Mouse (Mus musculus) heart, postnatal 14 days (tissue): ENCODE data around the gene Sestd1. TPM values are rescaled to one million over a fixed set of nuclear protein-coding genes. Genes with fewer than 3 reads are reported as not detected.
A peak's percentile ranks its signal among the peaks of the same experiment; 100 is the strongest.

Source experiments
- DNase-seq, 2 experiments: peaks; one replicate each; pipeline ENCODE4 v3.0.0; 2021 to 2022
- intact Hi-C: fragments of 180-260 bp; cut with DNase I; formaldehyde crosslinking; loops from one replicate; pipeline ENCODE4 v1.15.1; 2025
- long read RNA-seq, 2 experiments: library from polyadenylated mRNA; stranded (forward); transcript quantifications; one replicate each; pipeline ENCODE4 v2.0.0; 2021
- total RNA-seq, 2 experiments: library from RNA; stranded (reverse); gene quantifications; 2 replicates each; pipeline ENCODE4 v1.2.3; 2021

The Sestd1 gene
- 10 to 100 TPM; 23.5 to 25.0 TPM for total RNA-seq
- long read RNA-seq, experiment 1, transcript Sestd1-201 (18 exons, 2,720 nt): major isoform, 19 of 33 reads
- long read RNA-seq, experiment 1, partial matches to known transcripts: 2 of 33 reads
- long read RNA-seq, experiment 1, other reads (novel, unspliced or antisense): 11 of 33 reads
- long read RNA-seq, experiment 2, transcript Sestd1-201 (18 exons, 2,720 nt): major isoform, 11 of 20 reads
- long read RNA-seq, experiment 2, partial matches to known transcripts: 3 of 20 reads
- long read RNA-seq, experiment 2, other reads (novel, unspliced or antisense): 6 of 20 reads

DNA sequence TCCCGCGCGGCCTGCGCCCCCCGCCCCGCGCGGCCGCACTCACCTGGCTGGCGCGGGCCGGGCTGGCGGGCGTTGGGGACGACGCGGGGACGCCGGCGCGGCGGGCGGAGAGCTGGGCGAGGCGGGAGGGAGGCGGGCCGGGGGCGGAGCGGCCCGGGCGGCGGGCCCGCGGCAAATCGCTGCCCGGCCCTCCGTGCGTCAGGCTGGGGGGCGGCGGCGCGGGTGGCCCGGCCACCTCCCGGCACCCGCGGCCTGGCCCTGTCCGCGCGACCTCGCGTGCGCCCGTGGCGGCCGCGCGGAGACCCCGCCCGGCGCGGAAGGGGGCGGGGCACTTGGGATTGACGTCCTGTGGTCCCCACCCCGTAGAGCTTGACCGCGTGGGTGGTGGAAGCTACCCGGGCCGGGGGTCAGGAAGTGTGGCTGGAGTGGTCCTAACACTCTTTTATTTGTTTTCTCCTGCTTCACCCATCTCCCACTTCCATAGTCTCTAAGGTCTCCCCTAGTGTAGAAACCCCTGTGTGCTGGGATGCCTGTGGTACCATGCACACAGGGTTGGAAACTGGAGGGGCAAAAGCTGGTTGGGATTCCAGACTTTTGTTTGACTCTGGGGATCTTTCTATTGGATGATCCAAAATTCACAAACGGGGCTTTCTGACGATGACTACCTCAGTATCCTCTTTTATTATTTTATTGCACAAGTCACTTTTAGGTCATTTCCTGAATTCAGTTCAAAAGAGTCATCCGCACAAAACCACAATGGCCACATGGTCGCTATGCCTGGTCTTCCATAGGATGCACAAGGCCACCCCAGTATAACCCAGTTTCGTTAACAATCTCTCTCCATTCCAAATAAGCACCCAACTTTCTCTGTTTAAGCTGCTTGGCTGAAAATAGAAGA is at the start of gene Sestd1:
TSS of gene Sestd1 (minus strand) at position 81 of the 898 bp plus-strand sequence.
- DNase-seq: peak; percentile 82 to 83
- intact Hi-C loops: no loop called here

DNA sequence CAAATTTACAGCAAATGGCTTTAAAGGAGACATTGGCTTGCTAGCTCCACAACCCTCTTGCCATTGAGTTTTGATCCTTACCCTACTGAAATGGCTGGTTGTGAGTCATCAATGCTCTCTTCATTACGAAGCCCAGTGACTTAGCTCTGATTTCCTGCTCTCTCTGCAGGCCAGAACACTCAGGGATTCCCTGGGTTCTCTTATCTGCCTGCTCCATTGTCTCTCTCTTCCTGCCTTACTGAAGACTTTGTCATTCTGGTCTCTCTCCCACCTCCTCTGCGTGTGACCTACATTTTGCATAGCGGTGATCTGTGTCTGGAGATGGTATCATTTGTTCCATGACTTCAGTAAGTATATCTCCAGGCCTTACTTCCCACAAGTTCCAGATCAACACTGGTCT is 46.9 kb upstream of the Sestd1 start:
- no peak for DNase-seq
- intact Hi-C loops: no loop called here

DNA sequence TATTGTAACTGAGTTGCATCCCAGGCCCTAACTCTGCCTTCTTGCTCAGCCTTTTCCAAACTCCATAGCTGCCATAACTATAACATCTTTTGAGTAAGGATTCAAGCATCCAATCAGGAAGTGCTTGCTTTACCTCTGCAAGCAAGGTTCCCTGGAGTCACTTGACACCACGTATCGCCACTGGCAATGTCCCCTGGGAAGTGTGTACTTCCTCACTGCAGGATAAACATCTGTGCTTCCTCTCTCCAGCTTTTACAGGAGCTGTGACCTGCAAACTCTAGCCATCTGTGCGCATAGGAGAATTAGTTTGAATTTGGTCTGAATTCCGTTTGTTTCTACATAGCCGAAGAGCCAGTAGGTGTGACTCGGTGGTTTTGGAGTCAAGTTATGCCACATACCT is 43.3 kb upstream of the Sestd1 start:
- intact Hi-C loops: no loop called here
- DNase-seq: no peak

DNA sequence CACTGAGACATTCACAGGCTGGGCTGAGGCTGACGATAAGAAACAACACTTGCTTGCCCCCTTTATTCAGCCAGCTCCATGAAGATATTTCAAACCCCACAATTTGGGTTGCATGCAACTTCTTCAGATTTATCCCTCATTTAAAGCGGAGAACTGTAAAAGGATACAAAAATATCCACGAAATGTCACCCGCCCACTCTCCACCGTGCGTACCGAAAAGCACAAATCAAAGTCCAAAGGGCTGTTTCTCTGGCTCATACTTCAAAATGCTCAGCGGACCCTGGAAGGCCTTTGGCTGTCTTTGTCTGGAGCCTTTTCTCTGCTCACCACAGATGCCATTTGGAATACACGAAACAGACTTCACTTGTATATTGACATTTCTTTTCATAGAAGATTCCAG is 42.8 kb upstream of the Sestd1 start:
- DNase-seq: no peak
- intact Hi-C loops: no loop called here

DNA sequence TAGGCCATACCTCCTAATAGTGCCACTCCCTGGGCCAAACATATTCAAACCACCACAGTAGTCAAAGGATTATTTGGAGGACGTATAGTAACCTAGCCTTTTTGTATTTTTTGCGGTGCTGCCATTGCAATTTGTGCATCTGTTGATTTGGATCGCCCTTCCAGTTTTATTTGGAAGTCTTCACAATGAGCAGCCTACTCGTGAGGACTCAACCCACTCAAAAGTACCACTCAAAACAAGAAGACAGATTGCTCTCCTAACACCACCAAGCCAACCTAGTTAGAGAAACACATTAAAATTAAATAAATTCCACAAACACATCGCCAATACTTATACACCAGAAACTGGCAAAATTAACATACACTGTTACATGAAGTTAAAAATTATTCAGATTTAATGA is 38.8 kb upstream of the Sestd1 start:
- intact Hi-C loops: no loop called here
- no peak for DNase-seq

DNA sequence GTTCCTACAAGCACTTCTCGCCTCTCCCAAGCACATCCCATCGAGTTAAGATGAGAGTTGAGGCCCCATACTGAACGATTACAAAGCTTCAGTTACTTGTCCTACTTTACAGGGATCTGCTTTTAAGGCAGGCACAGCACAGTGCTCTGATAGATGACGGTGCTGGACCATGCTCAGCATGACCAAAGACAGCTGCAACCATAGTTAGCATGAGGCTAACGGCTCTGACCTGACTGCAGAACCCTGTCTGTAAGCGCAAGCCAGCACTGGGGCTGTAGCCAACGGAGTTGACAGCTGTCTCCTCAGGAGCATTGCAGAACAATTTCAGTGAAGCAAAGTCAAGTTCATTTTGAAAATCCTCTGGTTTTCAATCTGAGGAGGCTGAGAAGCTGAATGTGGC is 36.6 kb upstream of the Sestd1 start:
- intact Hi-C loops: no loop called here
- peak; percentile 78 to 79 for DNase-seq

DNA sequence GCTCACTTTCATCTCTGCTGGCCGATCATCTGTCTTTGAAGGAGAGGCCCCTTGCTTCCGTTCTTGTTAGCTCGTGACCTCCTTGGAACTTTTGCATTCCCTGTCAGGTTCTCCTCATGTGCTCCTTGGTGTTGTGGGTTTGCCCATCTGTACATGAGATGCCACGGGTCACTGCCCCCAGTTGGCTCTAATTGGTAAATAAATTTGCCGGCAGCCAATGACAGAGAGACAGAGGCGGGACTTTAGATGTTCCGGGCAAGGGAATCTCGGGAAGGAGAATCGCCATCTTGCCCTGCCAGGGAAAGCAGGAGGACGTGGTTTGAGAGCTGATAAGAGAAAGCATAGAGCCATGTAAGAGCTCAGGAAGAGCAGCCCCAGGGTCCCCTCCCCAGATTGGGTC is 33.5 kb upstream of the Sestd1 start:
- intact Hi-C loops: no loop called here
- no peak for DNase-seq

DNA sequence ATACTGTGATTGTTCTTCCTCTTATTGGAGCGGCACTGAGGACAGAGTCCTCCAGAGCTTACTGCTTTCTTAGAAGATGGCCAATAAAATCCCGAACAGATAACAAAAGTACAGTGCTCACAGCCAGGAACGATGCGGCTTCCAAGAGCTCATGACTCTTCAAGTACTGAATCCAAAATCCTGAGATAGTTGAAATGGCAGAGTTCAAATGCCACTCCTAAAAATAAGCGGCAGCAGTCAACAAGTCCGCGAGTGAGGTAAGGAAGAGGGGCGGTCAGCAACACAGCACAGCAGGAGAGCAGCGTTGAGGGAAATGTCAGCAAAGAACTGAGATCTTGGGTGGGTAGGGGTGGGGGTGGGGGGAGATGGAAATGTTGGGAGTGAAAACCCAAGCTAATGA is 32.2 kb upstream of the Sestd1 start:
- DNase-seq: peak; percentile 39 to 40
- intact Hi-C loops: no loop called here

DNA sequence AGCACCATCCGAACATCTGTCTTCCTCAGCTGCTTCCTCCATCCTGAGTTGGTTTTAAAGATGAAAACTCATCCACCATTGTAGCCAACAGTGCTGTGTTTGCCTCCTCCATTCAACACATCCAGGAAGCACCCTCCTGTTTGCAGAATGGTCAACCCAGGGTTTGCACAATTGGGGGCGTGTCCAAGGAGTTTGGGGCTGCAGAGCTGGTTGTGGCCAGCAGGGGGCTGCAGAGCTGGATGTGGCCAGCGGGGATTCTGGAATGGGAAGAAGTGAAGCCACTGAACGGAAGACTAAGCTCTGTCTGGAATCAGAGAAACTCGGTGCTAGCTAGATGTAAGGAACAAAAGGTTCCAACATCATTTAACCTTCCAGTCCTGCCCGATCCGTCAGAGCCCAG is 28.9 kb upstream of the Sestd1 start:
- intact Hi-C loops: loop anchor here (5.0 kb wide), 1 partner anchor 33 kb away; no protein-coding TSS in a partner anchor

DNA sequence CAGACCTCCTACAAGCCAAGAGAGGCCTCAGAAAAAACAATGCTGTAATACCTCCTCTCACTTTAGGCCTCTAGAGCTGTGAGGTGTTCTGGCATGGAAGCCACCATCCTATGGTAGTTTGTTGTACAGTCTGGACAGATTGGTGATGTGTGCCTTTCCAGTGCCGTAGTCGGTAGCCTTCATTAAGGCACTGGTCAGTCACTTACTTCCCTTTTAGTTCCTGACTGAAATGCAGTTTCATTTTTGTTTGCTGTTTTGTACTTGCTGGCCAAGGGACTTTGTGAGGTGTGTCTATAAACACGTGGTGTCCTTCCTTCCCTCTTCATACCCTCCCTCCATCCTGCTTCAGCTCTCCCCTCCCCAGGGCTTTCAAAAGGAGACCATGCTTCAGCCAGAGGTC is 24.1 kb upstream of the Sestd1 start:
- no peak for DNase-seq
- intact Hi-C loops: no loop called here

More for the DNA sequence above, 28.9 kb upstream of the Sestd1 start:
- DNase-seq: peak; percentile 53 to 75

DNA sequence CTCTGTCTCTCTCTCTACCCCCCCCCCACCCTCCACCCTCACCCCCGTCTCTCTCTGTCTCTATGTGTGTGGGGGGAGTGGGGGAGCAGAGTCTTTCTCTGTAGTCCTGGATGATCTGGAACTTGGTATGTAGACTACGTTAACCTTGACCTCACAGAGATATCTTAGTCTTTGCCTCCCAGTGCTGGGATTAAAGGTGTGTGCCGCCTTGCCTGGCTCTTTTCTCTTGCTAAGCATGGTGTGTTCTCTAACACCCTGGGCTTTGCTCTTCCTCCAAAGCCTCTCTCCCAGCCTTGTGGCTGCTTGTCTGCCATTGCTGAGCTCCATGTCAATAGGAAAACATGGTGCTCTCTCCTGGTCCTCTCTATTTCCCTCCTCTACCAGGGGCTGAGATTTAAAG is 23.3 kb upstream of the Sestd1 start:
- intact Hi-C loops: no loop called here

DNA sequence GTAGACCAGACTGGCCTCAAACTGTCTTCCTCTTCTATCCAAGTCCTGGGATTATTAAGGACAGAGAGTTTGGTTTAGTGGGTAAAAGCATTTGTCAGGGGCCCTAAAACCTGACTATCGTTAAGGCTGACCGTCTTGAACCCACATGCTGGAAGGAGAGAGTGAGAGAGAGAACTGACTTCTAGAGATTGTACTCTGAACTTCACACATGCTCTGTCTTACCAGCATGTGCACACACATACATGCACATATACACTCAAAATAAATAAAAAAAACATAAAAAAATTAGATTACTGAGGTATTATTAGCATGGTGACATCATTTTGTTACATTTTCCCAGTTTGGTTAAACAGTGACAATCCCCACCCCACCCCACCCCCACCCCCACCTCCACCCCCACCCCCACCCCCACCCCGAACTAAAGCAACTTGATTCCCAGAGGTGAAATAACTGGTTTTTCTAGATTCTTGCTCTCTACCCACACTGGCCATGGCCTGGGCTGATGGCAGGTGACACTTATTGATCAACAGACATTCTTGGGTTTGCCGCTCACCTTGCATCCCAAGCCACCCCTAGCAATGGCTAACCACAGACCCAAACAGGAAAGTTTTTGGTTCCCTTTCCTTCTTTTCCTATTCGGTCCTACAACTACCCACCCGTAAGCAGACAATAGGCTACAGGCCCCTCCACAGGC is 22.4 kb upstream of the Sestd1 start:
- intact Hi-C loops: no loop called here
- DNase-seq: no peak

More for the DNA sequence above, 23.3 kb upstream of the Sestd1 start:
- no peak for DNase-seq

DNA sequence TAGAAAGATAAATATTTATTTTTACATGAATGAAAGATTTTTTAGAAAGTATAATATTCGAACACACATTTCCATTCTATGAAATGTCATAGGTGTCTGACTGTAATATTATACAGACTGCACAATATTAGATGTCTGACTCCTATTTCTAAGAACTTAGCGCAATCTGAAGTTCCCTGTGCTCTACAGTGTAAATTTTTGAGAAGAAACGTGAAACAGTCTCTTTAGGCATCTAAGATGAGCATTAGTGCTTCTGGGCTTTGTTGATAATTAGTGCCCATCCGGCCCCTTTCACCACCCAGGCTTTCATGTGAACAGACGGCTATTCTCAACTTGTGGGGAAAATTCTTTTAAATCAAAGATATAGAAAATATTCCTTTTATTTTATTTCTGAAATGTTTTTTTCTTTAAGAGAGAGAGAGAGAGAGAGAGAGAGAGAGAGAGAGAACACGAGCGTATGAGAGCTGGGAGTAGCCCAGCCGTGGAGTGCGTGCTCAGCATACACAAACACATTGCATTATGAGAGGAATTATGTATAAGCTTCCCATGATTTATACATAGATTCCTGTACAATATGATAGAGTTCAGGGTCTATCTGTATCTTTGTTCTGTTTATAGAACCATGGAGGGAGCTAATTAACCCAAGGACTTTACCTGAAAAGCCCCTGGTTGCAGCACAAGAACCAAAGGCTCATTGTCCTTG is 21.4 kb upstream of the Sestd1 start:
- intact Hi-C loops: no loop called here
- DNase-seq: no peak

DNA sequence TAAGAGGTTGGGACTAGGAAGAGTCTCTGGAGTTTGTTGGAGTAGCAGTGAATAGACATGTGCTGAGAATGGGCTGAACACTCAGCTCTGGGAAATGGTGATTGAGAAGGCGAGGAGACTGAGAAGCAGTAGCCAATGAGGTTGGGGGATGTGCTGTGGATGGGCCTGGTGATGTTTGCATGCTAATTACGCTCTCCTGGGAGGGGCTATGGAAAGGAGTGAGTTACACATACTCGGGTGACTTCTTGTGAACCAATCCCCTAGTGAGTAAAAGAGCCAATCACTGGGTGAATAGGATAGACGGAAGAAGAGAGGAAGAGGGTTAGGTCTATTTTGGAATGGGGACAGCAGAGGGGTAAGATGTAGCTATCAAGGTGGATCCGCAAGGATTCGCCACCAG is 9.3 kb upstream of the Sestd1 start:
- intact Hi-C loops: no loop called here
- no peak for DNase-seq

DNA sequence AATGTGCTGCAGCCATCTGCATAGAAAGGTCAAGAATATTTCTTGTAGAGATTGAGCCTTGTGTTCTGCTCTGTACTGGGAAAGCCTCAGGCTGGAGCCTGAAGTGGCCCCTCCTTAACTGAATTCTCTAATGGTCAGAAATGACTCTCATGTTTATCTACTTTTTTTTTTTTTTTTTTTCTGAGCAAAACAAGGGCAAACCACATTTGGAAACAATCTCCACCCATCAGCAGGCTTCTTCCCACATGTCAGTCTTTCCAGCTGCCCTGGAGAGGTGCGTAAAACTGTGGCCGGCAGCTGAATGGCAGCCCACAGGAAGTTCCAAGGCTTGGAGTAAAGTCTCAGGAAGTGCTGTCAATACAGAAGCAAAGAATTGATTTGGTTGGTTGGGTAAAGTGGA is 6.4 kb upstream of the Sestd1 start:
- intact Hi-C loops: no loop called here

DNA sequence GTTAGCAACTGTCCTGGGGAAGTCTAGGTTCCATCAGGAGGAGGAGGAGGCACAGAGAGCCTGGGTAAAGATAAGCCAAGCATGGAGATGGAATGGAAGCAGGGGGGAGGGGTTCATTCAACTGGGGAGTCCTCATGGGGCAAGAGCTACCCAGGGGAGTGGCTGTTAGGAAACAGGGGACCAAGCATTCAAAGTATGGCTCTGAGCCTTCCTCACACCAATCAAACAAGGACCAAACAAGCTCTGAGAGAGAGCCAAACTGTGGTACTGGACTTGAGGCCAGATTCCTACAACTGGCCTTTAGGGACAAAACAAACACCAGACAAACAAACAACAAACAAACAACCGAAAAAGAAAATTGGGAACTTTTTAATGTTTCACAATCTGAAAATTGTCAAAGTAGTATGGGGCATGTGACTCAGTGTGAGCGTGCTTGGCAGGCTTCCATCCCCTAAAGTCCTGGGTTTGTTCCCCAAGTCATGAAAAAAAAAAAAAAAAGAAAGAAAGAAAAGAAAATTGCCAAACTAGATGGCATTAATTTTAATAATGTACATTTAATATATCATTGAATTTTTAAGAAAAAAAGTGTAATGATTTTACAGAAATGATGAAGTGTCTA is 4.0 kb upstream of the Sestd1 start:
- intact Hi-C loops: no loop called here
- DNase-seq: no peak

More for the DNA sequence above, 6.4 kb upstream of the Sestd1 start:
- DNase-seq: no peak

DNA sequence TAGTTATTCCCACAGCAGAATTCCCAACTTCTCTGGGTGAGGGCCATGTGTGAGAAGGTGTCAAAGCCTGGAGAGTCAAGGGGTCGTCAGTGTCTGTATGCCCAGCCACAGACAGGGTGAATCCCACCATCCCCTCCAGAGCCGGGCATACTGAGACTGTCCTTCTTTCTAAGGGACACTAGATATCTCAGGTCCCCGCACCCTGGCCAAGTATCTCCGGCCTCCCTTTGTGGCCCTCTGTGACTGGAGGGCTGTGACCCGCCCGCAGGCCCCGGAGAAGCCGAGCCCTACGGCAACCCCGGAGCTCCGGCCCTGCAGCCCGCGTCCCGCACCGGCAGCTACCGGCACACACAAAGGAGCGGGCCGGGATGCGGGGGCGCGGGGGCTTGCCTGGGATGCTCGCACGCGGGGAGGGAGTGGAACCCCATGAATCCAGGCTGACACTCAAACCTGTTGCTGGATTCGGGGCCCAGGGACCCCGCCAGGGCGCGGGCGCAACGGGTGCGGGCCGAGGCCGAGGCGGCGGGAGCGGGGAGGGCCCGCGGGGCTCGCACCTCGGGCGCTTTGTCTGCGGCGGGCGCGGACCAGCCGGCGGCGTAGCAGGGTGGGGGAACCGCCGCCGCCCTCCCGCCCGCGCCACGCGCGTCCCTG is 406 bp downstream of the Sestd1 start:
- intact Hi-C loops: no loop called here
- peak in 1 of 2 experiments; percentile 43 for DNase-seq

DNA sequence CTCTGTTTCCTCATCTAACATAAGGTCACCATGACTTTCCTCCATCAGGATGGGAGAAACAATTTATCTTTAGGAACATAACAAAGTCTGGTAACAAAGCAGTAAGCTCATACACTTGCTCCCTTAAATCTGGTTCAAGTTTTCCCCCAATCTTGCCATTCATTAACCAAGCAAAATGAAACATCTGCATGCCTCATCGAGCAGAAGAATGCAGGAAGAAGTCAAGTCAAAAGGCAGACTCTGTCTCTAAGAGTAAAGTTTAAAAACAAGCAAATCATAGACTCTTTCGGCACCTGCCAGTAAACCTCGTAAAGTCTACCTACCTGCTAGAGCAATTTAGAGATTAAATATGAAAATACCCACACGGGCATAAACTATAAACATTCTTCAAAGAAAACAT is 3.1 kb downstream of the Sestd1 start:
- intact Hi-C loops: no loop called here
- no peak for DNase-seq

DNA sequence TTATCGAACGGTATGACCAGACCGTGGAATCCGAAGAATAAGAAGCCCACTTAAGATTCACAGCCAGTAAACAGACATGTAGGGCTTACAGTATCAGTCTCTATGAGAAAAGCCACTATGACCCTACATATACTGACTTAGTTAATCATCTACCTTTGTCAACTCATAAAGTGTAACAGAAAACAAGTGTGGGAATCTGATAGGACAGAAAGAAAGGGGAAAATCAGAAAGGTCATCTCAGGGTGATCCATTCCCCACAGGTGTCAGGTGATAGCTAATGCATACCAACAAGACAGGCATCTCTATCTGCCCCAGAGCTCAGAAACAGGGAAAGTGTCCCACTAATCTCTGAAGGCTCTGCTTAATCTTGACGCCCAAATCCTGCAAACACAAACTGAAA is 4.5 kb downstream of the Sestd1 start:
- intact Hi-C loops: no loop called here
- no peak for DNase-seq
